Comparison of ENCODE assay signal across 10 mouse cellular contexts in the genomic region with DNA sequence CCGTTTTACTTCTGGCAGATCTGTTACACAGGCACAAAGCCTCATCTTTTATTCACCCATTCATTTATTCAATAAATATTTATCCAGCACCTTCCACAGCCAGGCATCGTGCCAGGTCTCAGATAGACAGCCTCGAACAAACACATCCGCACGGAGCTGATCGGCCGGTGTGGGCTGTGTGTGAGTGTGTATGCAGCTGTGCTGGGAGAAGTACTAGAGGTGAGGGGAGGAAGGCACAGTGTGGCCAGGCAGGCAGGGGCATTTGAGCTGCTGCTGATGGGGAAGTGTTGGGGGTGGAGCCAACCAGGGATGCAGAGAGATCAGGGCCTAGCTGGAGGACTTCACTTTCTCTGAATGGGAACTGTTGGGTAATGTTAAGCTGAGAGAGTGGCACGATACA. TPM values are rescaled to one million over a fixed set of nuclear protein-coding genes. Genes with fewer than 3 reads are reported as not detected.
A peak's percentile ranks its signal among the peaks of the same experiment; 100 is the strongest.
DNase-seq lines count a peak whose midpoint lies in the region; ATAC-seq lines count a peak whose summit lies in the region.
"Had no signal": no experiment of that assay in that cellular context is flagged by ENCODE, and none has a peak within 500 bp of the region (broad histone marks: within the 10 kb centered on the region; RNA-seq: fewer than 3 reads in every experiment).

No protein-coding gene starts in this region.

- 48% methylated on average over 8 of the region's 8 CpGs for WGBS in embryonic facial prominence, embryonic 11.5 days
- WGBS in embryonic facial prominence, embryonic 10.5 days = 66% methylated on average over 8 of the region's 8 CpGs
- 6% methylated on average over 8 of the region's 8 CpGs for WGBS in lung, embryonic 15.5 days
- 27% methylated on average over 8 of the region's 8 CpGs for WGBS in neural tube, embryonic 15.5 days

- no peaks in the 10 kb centered on the region for H3K27me3 ChIP-seq in embryonic facial prominence, embryonic 11.5 days (ENCODE audit: control insufficient read depth, insufficient read depth, low read length)
- H3K27me3 ChIP-seq in embryonic facial prominence, embryonic 10.5 days (replicated peaks; ENCODE audit: low read depth, poor library complexity, severe bottlenecking) = no peaks in the 10 kb centered on the region
- no peaks in the 10 kb centered on the region for H3K27me3 ChIP-seq in lung, embryonic 15.5 days
- no peaks in the 10 kb centered on the region for H3K27me3 ChIP-seq in neural tube, embryonic 15.5 days (replicated peaks)

- H3K4me1 ChIP-seq in embryonic facial prominence, embryonic 11.5 days (ENCODE audit: control insufficient read depth, insufficient read depth, low read length) = no peaks in the 10 kb centered on the region
- peaks cover 26% of the 10 kb centered on the region for H3K4me1 ChIP-seq in embryonic facial prominence, embryonic 10.5 days
- peaks cover 52% of the 10 kb centered on the region for H3K4me1 ChIP-seq in lung, embryonic 15.5 days
- H3K4me1 ChIP-seq in neural tube, embryonic 15.5 days = peaks cover 16% of the 10 kb centered on the region

- H3K9ac ChIP-seq in embryonic facial prominence, embryonic 11.5 days (replicated peaks; ENCODE audit: low read length) = no peak overlapping the region
- no peak overlapping the region; the same call in 1 of the 2 replicates for H3K9ac ChIP-seq in lung, embryonic 15.5 days
- H3K9ac ChIP-seq in neural tube, embryonic 15.5 days (replicated peaks) = no peak overlapping the region

- no peak overlapping the region for H3K4me3 ChIP-seq in embryonic facial prominence, embryonic 11.5 days (ENCODE audit: low read depth, low read length)
- H3K4me3 ChIP-seq in embryonic facial prominence, embryonic 10.5 days = no peak overlapping the region
- no peak overlapping the region for H3K4me3 ChIP-seq in lung, embryonic 15.5 days
- no peak overlapping the region for H3K4me3 ChIP-seq in neural tube, embryonic 15.5 days (replicated peaks)

- 0 out of 2 replicates have a peak, but pooled peaks have one; percentile 59 for ATAC-seq in embryonic facial prominence, embryonic 11.5 days (replicated peaks; ENCODE audit: insufficient number of reproducible peaks, low FRiP score, low TSS enrichment, low read depth)
- peak; percentile 84 for ATAC-seq in lung, embryonic 15.5 days (ENCODE audit: borderline replicate concordance, extremely low read depth, low FRiP score, low TSS enrichment)
- ATAC-seq in neural tube, embryonic 15.5 days (ENCODE audit: low FRiP score) = peak; percentile 65

- no peak overlapping the region for H3K27ac ChIP-seq in embryonic facial prominence, embryonic 11.5 days (replicated peaks; ENCODE audit: low read depth, low read length)
- no peak overlapping the region for H3K27ac ChIP-seq in embryonic facial prominence, embryonic 10.5 days (replicated peaks)
- H3K27ac ChIP-seq in lung, embryonic 15.5 days = peak overlapping the region; percentile 9; the same call in 1 of the 2 replicates
- no peak overlapping the region for H3K27ac ChIP-seq in neural tube, embryonic 15.5 days (replicated peaks)

- no peak for DNase-seq in embryonic facial prominence, embryonic 11.5 days (ENCODE audit: low spot score)
- no peak for DNase-seq in embryonic facial prominence, embryonic 10.5 days (ENCODE audit: low spot score)
- DNase-seq in ovary, adult 18-20 months (ENCODE audit: low spot score) = peak; percentile 29
- DNase-seq in ovary, postnatal 14 days (ENCODE audit: low spot score) = no peak
- DNase-seq in layer of hippocampus, adult 11-12 months (ENCODE audit: low spot score) = no peak
- DNase-seq in layer of hippocampus, postnatal 25 days (ENCODE audit: extremely low spot score in 1 of 2, low spot score in 1 of 2) = no peak
- DNase-seq: cerebellum, adult 8-10 months; gastrocnemius, postnatal 36 days had no signal

- H3K9me3 ChIP-seq in embryonic facial prominence, embryonic 11.5 days (replicated peaks; ENCODE audit: control insufficient read depth, low read length) = no peaks in the 10 kb centered on the region
- H3K9me3 ChIP-seq in embryonic facial prominence, embryonic 10.5 days = no peaks in the 10 kb centered on the region
- H3K9me3 ChIP-seq in lung, embryonic 15.5 days = no peaks in the 10 kb centered on the region
- H3K9me3 ChIP-seq in neural tube, embryonic 15.5 days (replicated peaks) = no peaks in the 10 kb centered on the region

- no peak overlapping the region for H3K4me2 ChIP-seq in embryonic facial prominence, embryonic 11.5 days (ENCODE audit: low read depth, low read length)
- H3K4me2 ChIP-seq in lung, embryonic 15.5 days = no peak overlapping the region
- no peak overlapping the region for H3K4me2 ChIP-seq in neural tube, embryonic 15.5 days

- H3K36me3 ChIP-seq in embryonic facial prominence, embryonic 11.5 days (replicated peaks; ENCODE audit: control insufficient read depth, insufficient read depth, low read depth, low read length) = no peaks in the 10 kb centered on the region
- peaks cover 4% of the 10 kb centered on the region; the same call in 1 of the 2 replicates for H3K36me3 ChIP-seq in embryonic facial prominence, embryonic 10.5 days (replicated peaks)
- H3K36me3 ChIP-seq in lung, embryonic 15.5 days = no peaks in the 10 kb centered on the region
- H3K36me3 ChIP-seq in neural tube, embryonic 15.5 days = no peaks in the 10 kb centered on the region

RNA-seq across cellular contexts. Expression of a gene that starts 51.4 kb away (rescaled TPM):
- 7.0 and 7.7 TPM in 2 replicates for polyA plus RNA-seq in embryonic facial prominence, embryonic 11.5 days (2014; fragmentation: Nextera tagmentation; extraction: Ambion mirVana)
- 8.0 and 9.4 TPM in 2 replicates for polyA plus RNA-seq in embryonic facial prominence, embryonic 10.5 days (2016; fragmentation: Nextera tagmentation; extraction: Ambion mirVana)
- 14.8 and 15.1 TPM in 2 replicates for polyA plus RNA-seq in lung, embryonic 15.5 days (2015; fragmentation: Nextera tagmentation; extraction: Ambion mirVana)
- polyA plus RNA-seq in neural tube, embryonic 15.5 days (2015; fragmentation: Nextera tagmentation; extraction: Ambion mirVana) = 6.8 and 7.0 TPM in 2 replicates
- 10 to 100 TPM; 17.6 to 28.2 TPM for total RNA-seq in layer of hippocampus, postnatal 25 days (2021)
